Mouse (Mus musculus) thymus, postnatal 25 days (tissue): ENCODE measurements around the gene Nde1.
"Not testable (repeated sequence)": the region's sequence is repeated elsewhere in the genome, so short reads cannot be mapped to it uniquely, and the experiment has no call there.

Experiments
- DNase-seq: peaks from one replicate; pipeline ENCODE4 v3.0.0; 2022

Gene Nde1

GRCm38 (mm10) chr16:14162988-14163416, at the start of gene Nde1, which contains the start of gene Marf1:
TSS of gene Nde1 (plus strand) at chr16:14163275.
TSS of gene Marf1 (minus strand) at chr16:14163351.
- peak; percentile 92 for DNase-seq

DNA sequence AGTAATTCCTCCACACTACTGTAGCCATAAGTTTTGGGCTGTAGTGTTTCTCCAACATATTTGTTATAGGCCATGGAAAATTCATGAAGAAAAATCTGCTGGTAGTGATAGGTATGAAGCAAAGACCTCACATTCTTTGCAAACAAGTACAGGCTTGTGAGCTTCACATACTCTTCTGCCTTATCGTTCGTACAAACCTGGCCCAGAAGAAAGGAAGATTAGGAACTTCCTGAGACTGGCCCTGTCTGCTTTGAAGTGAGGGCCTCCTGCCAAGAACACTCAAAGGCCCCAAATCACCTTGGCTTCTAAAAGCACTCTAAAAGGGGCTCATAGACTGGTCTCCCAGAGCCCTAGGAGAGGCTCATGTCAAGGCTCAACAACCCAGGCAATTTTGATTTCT, 45.8 kb upstream of the Nde1 start:
- no peak for DNase-seq

DNA sequence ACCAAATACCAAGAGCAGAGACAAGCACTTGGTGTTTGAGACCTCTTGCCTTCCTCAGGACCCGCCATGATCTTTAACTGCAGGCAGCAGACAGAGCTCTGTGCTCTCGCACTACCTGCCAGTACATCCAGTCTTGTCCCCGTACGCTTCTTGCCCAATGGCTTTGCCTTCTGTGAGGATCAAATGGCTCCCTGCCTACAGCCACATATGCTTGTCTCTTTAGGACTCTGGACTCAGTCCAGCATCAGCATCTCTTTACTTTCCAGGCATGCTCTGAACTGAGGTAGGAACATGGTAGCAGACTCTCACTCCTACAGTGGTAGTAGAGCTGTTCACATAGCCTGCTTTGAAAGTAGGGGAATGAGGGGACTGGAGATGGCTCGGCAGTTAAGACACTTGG, 42.1 kb upstream of the Nde1 start:
- no peak for DNase-seq

- DNase-seq, result no peak
Measured at GRCm38 (mm10) chr16:14121563-14121962, 41.5 kb upstream of the Nde1 start.

GRCm38 (mm10) chr16:14122586-14122985, 40.5 kb upstream of the Nde1 start:
- no peak for DNase-seq

GRCm38 (mm10) chr16:14123901-14124300, 39.2 kb upstream of the Nde1 start:
- DNase-seq, result no peak

DNA sequence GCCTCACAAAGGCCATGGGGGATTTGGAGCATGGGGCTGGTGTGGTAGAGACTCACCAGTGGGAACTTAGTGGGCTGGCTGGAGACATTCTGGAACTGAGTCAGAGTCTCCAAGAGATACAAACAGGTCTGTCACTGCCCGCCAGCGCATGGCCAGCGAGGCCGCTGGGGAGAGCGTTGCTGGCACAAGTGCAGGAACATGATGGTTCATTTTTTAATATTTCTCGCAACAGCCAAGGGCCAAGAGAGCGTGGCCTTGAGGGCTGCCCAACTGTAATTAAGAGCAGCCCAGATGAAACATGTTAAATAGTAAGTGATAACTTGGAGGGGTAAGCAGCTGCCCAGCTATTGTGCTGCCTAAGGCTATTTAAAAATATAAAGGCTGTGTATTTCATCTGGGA, 38.4 kb upstream of the Nde1 start:
- DNase-seq, result no peak

DNA sequence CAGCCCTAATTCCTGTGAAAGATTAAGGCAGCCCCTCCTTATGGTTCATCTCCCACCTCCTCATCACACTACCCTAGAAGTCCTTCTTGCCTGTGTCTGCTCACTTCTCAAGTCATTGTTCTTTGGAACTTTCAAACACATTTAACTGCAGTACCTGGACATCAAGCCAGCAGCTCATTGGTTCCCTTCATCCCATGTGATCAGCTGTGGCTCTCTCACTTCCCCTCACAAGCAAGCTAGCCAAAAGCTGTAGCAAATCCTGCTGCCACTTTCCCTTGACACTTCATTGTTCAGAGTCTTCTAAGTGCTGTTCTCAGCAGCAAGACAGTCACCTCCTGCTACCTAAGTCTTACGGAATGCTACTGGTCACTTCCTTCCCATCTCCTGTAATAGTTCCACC, 37.8 kb upstream of the Nde1 start:
- DNase-seq, result no peak

- no peak for DNase-seq
Measured at GRCm38 (mm10) chr16:14128977-14129376, 34.1 kb upstream of the Nde1 start.

- no peak for DNase-seq
Measured at GRCm38 (mm10) chr16:14130796-14131195, 32.3 kb upstream of the Nde1 start.

GRCm38 (mm10) chr16:14131376-14131775, 31.7 kb upstream of the Nde1 start:
- no peak for DNase-seq

DNA sequence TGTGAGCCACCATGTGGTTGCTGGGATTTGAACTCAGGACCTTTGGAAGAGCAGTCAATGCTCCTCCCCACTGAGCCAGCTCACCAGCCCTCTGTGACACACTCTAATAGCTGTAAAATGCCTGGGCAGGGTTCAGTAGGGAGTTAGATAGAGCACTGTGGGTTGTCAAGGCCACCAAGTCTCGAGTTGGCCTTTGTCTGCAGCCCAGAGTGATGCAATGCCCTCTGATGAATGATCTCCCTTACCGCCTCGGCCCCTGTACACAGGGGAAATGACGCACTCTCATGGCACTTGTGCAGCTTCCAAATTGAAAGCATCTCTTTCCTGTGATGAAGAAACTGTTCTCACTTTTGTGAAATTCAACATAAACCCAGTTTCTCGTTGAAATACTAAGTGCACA, 31.2 kb upstream of the Nde1 start:
- DNase-seq, result no peak

DNA sequence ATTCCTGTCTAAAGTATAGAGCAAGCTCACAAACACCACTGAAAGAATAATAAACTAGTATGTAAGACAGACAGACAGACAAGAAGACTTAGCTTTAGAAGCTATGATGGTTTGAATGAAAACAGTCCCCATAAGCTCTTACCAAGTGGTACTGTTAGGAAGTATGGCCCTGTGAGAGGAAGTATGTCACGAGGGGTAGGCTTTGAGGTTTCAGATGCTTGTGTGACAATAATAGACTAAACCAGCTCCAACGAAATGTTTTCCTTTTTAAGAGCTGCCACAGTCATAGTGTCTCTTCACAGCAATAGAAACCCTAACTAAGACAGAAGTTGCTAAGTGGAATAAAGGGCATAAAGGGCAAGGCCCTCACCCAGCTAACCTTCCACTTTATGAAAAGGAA, 28.1 kb upstream of the Nde1 start:
- DNase-seq, result no peak

- DNase-seq, result no peak
Measured at GRCm38 (mm10) chr16:14137976-14138561, 25.0 kb upstream of the Nde1 start.

GRCm38 (mm10) chr16:14139106-14139505, 24.0 kb upstream of the Nde1 start:
- DNase-seq, result no peak

- no peak for DNase-seq
Measured at GRCm38 (mm10) chr16:14143298-14143697, 19.8 kb upstream of the Nde1 start.

DNA sequence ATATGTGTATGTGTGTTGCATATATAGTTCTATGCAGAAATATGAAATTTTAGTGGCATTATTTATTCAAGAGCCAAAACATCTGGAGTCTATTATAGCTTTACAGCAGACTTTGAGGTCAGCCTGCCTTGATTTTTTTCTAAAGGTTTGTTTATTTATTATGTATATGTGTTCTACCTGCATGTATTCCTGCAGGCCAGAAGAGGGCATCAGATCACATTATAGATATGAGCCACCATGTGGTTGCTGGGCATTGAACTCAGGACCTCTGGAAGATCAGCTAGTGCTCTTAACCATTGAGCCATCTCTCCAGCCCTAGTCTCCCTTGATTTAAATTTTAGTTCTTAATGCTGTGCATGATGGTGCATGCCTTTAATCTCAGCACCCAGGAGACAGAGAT, 15.4 kb upstream of the Nde1 start:
- DNase-seq, result no peak

DNA sequence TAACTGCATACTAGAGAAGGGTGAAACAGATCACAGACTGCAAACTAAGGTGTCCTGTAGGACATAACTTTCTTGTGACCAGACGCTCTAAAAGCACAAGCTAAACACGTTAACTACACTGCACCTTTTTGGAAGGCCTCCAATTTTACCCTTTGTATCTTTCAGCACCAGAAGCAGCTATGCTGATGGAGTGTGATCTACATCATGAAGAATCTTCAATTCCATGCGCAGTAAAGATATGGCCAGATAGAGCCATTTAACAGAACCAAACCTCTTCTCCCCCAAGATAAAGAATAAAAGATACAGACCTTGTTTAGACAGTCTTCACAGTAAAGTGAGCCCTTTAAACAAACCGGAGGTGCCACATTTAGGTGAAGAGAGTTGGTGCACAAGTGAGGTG, 11.4 kb upstream of the Nde1 start:
- no peak for DNase-seq

- DNase-seq, result not testable (repeated sequence)
Measured at GRCm38 (mm10) chr16:14155638-14156037, 7.4 kb upstream of the Nde1 start.

DNA sequence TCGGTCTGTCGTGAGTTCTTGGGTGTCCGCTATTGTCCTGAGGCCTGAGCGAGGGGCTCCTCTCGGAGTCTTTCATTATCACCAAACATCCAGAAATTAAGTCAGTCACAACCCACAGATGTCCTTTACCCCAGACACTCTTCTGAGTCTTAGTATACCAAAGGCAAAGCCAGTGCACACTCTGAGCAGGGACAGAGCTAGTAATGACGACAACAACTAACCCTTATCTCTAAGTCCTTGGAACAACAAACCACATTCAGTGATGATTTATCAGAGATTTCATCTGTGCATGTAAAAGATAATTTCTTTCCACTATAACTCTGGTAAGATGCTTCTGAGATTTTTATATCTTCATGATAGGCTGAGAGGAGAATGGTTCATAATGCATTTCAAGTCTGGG, 6.8 kb upstream of the Nde1 start:
- no peak for DNase-seq

- no peak for DNase-seq
Measured at GRCm38 (mm10) chr16:14158536-14158935, 4.5 kb upstream of the Nde1 start.

GRCm38 (mm10) chr16:14158936-14159745, 3.9 kb upstream of the Nde1 start:
- DNase-seq, result peak; percentile 100

DNA sequence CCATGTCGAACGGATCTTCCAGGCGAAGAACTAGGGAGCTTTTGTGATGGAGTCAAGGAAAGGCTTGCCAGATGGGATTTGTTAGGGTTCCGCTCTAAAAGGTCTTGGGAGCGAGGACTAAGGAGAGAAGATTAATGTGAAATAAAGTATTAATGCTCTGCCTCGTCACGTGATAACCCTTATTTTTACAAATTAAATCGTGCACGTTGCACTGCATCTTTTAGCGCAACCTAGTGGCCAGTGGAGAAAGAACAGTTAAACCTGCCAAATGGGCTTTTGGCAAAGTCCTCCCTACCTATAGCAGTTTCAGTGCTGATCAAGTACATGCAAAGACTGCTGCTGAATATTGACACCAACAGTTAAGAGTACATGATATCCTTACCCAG, 3.3 kb upstream of the Nde1 start:
- peak; percentile 75 for DNase-seq

- DNase-seq, result no peak
Measured at GRCm38 (mm10) chr16:14160941-14161340, 2.1 kb upstream of the Nde1 start.

- no peak for DNase-seq
Measured at GRCm38 (mm10) chr16:14163731-14164130, 656 bp downstream of the Nde1 start.
